9 mouse cellular contexts compared by ENCODE assay signal in the genomic region with DNA sequence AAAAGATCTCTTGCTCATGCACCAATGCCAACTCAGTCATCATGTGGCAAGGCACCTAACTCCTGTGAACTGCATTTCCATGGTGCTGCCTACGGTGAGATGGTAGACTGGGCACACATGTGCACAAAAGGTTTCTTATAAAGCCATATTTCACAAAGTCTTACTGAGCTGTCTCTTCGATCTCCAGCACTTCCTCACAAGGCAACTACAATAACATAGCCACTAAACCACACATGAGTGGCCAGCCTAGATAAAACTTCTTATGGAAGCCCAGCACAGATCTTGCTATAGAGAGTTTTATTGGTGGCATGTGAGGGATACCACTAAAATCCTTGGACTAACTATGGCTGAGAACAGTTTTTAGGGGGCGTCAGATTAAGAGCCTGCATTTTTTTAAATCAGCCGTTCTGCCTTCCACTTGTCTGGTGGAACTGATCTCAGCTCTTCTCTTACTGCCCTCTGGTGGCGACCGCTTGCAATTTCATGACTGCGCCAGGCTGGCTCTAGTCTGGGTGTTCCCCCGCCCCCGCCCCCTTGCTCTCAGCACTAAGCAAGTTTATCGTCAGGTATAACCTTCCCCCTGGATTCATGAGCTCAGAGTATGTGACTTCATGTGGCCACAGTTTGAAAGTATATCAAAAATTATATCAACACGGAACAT.
DNase-seq lines count a peak whose midpoint lies in the region; ATAC-seq lines count a peak whose summit lies in the region.
"Had no signal": no experiment of that assay in that cellular context is flagged by ENCODE, and none has a peak within 500 bp of the region (broad histone marks: within the 10 kb centered on the region; RNA-seq: fewer than 3 reads in every experiment).

No protein-coding gene starts in this region.

- no peaks in the 10 kb centered on the region for H3K4me1 ChIP-seq in kidney, embryonic 14.5 days (ENCODE audit: control insufficient read depth, insufficient read depth, low read length)
- H3K4me1 ChIP-seq in limb, embryonic 13.5 days: no peaks in the 10 kb centered on the region
- H3K4me1 ChIP-seq in neural tube, embryonic 14.5 days (ENCODE audit: control insufficient read depth, insufficient read depth, low read length): no peaks in the 10 kb centered on the region

- no peaks in the 10 kb centered on the region for H3K9me3 ChIP-seq in kidney, embryonic 14.5 days (ENCODE audit: control insufficient read depth, low read length)
- peaks cover 3% of the 10 kb centered on the region; the same call in 1 of the 2 replicates for H3K9me3 ChIP-seq in limb, embryonic 13.5 days
- H3K9me3 ChIP-seq in neural tube, embryonic 14.5 days (ENCODE audit: control insufficient read depth, low read length): no peaks in the 10 kb centered on the region

- no peak overlapping the region for H3K4me3 ChIP-seq in kidney, embryonic 14.5 days (ENCODE audit: low read length)
- no peak overlapping the region for H3K4me3 ChIP-seq in limb, embryonic 13.5 days
- H3K4me3 ChIP-seq in neural tube, embryonic 14.5 days (ENCODE audit: low read depth, low read length): no peak overlapping the region
- H3K4me3 ChIP-seq: erythroblast, embryonic 14.5 days had no signal

- H3K27ac ChIP-seq in kidney, embryonic 14.5 days (ENCODE audit: low read depth, low read length): no peak overlapping the region
- H3K27ac ChIP-seq in limb, embryonic 13.5 days: no peak overlapping the region
- H3K27ac ChIP-seq in neural tube, embryonic 14.5 days (ENCODE audit: low read depth, low read length): no peak overlapping the region

- no peak overlapping the region for H3K4me2 ChIP-seq in kidney, embryonic 14.5 days (replicated peaks; ENCODE audit: low read depth, low read length)
- H3K4me2 ChIP-seq in limb, embryonic 13.5 days (replicated peaks): no peak overlapping the region
- H3K4me2 ChIP-seq in neural tube, embryonic 14.5 days (ENCODE audit: low read depth, low read length): no peak overlapping the region

- H3K36me3 ChIP-seq in kidney, embryonic 14.5 days (ENCODE audit: control insufficient read depth, insufficient read depth, low read length): no peaks in the 10 kb centered on the region
- H3K36me3 ChIP-seq in limb, embryonic 13.5 days: no peaks in the 10 kb centered on the region
- no peaks in the 10 kb centered on the region for H3K36me3 ChIP-seq in neural tube, embryonic 14.5 days (ENCODE audit: control insufficient read depth, insufficient read depth, low read length)

- peak; percentile 49 for DNase-seq in 3T3-L1 (ENCODE audit: low read depth, low spot score)
- peak; percentile 51 for DNase-seq in NIH3T3 (ENCODE audit: low read depth)
- DNase-seq in cerebellum, postnatal 14 days: peak; percentile 94 to 95
- DNase-seq in frontal cortex, postnatal 25 days (ENCODE audit: low spot score in 2 of 2): peak; percentile 68 to 77
- DNase-seq in yolk sac, embryonic 10.5 days (ENCODE audit: low spot score): peak; percentile 48

- peaks cover 4% of the 10 kb centered on the region; the same call in 1 of the 2 replicates for H3K27me3 ChIP-seq in kidney, embryonic 14.5 days (ENCODE audit: control insufficient read depth, insufficient read depth, low read length)
- peaks cover 45% of the 10 kb centered on the region for H3K27me3 ChIP-seq in limb, embryonic 13.5 days
- no peaks in the 10 kb centered on the region for H3K27me3 ChIP-seq in neural tube, embryonic 14.5 days (ENCODE audit: control insufficient read depth, insufficient read depth, low read length)

- WGBS in kidney, embryonic 14.5 days: 18% methylated on average over 11 of the region's 11 CpGs
- WGBS in limb, embryonic 13.5 days: 20% methylated on average over 11 of the region's 11 CpGs
- 21% methylated on average over 11 of the region's 11 CpGs for WGBS in neural tube, embryonic 14.5 days

- ATAC-seq in kidney, embryonic 14.5 days (ENCODE audit: low FRiP score, low TSS enrichment): peak; percentile 68
- 0 out of 2 replicates have a peak, but pooled peaks have one; percentile 24 for ATAC-seq in limb, embryonic 13.5 days (ENCODE audit: low FRiP score, low read depth)
- ATAC-seq in neural tube, embryonic 14.5 days (ENCODE audit: low read depth): peak; percentile 69; the same call in 1 of the 2 replicates

- no peak overlapping the region for H3K9ac ChIP-seq in kidney, embryonic 14.5 days (ENCODE audit: low read depth, low read length)
- no peak overlapping the region for H3K9ac ChIP-seq in limb, embryonic 13.5 days
- no peak overlapping the region for H3K9ac ChIP-seq in neural tube, embryonic 14.5 days (replicated peaks; ENCODE audit: low read depth, low read length)
